Mouse (Mus musculus): ENCODE data around the gene Crybb1. TPM values are rescaled to one million over a fixed set of nuclear protein-coding genes. Genes with fewer than 3 reads are reported as not detected.
A peak's percentile ranks its signal among the peaks of the same experiment; 100 is the strongest.

The Crybb1 gene
- total RNA-seq, 2 experiments from 2014 or later = 1.4 to 2.2 TPM

- DNase-seq = no peak
Measured at GRCm38 (mm10) chr5:112286608-112286983, 31.0 kb downstream of the Crybb1 start.

- DNase-seq = no peak
Measured at GRCm38 (mm10) chr5:112286984-112287641, 31.5 kb downstream of the Crybb1 start.

- no peak for DNase-seq
Measured at GRCm38 (mm10) chr5:112287652-112288051, 32.0 kb downstream of the Crybb1 start.

GRCm38 (mm10) chr5:112288193-112289141 is 32.9 kb downstream of the Crybb1 start:
- DNase-seq = no peak

GRCm38 (mm10) chr5:112289236-112289635 is 33.6 kb downstream of the Crybb1 start:
- peak; percentile 81 for DNase-seq

GRCm38 (mm10) chr5:112289819-112290535 is 34.4 kb downstream of the Crybb1 start:
- DNase-seq = peak; percentile 78

- DNase-seq = no peak
Measured at GRCm38 (mm10) chr5:112290536-112290880, 34.9 kb downstream of the Crybb1 start.

GRCm38 (mm10) chr5:112291866-112292265 is 36.3 kb downstream of the Crybb1 start:
- no peak for DNase-seq

GRCm38 (mm10) chr5:112292343-112292980 is 36.8 kb downstream of the Crybb1 start:
- DNase-seq = peak; percentile 73

GRCm38 (mm10) chr5:112293800-112294199 is 38.2 kb downstream of the Crybb1 start:
- DNase-seq = no peak

GRCm38 (mm10) chr5:112294696-112295095 is 39.1 kb downstream of the Crybb1 start:
- DNase-seq = no peak

GRCm38 (mm10) chr5:112295162-112295561 is 39.5 kb downstream of the Crybb1 start:
- DNase-seq = no peak

- no peak for DNase-seq
Measured at GRCm38 (mm10) chr5:112295564-112295963, 39.9 kb downstream of the Crybb1 start.

- DNase-seq = no peak
Measured at GRCm38 (mm10) chr5:112296404-112297181, 41.0 kb downstream of the Crybb1 start.

- DNase-seq = no peak
Measured at GRCm38 (mm10) chr5:112297257-112297656, 41.6 kb downstream of the Crybb1 start.

- peak; percentile 81 for DNase-seq
Measured at GRCm38 (mm10) chr5:112298226-112298988, 42.8 kb downstream of the Crybb1 start.

GRCm38 (mm10) chr5:112299399-112299798 is 43.8 kb downstream of the Crybb1 start:
- no peak for DNase-seq

- no peak for DNase-seq
Measured at GRCm38 (mm10) chr5:112300112-112300511, 44.5 kb downstream of the Crybb1 start.

GRCm38 (mm10) chr5:112300721-112301308 is 45.2 kb downstream of the Crybb1 start:
- DNase-seq = no peak

GRCm38 (mm10) chr5:112301694-112302093 is 46.1 kb downstream of the Crybb1 start:
- DNase-seq = no peak

Measured in adrenal gland, postnatal 10 days (tissue).